7 mouse cellular contexts compared by ENCODE assay signal in genomic region chr5:9265586-9266279, GRCm38 (mm10). TPM values are rescaled to one million over a fixed set of nuclear protein-coding genes. Genes with fewer than 3 reads are reported as not detected.
DNase-seq lines count a peak whose midpoint lies in the region; ATAC-seq lines count a peak whose summit lies in the region.

Gene 9330182L06Rik (plus strand): TSS chr5:9266118.

- H3K27me3 ChIP-seq in intestine, embryonic 15.5 days (replicated peaks), result no peaks in the 10 kb centered on the region; the same call in 1 of the 2 replicates

- peaks cover 6% of the 10 kb centered on the region; the same call in 1 of the 2 replicates for H3K4me1 ChIP-seq in intestine, embryonic 15.5 days (replicated peaks)

- under 1% methylated on average over 38 of the region's 47 CpGs for WGBS in intestine, embryonic 15.5 days
- WGBS in macrophage (ENCODE audit: missing documents), result 3% methylated on average over 44 of the region's 47 CpGs

- H3K4me3 ChIP-seq in intestine, embryonic 15.5 days (replicated peaks), result peak within 1 kb of the TSS; percentile 65
- peak within 1 kb of the TSS; percentile 36 for H3K4me3 ChIP-seq in macrophage (ENCODE audit: inconsistent target)

- peak within 1 kb of the TSS; percentile 97 for H3K4me2 ChIP-seq in intestine, embryonic 15.5 days (replicated peaks)

- peak within 1 kb of the TSS; percentile 74 for H3K9ac ChIP-seq in intestine, embryonic 15.5 days

- peak; percentile 94 for ATAC-seq in intestine, embryonic 15.5 days

- intact Hi-C loops in left cerebral cortex, postnatal 10 days (cut with DNase I), result loop anchor here (5.0 kb wide), 2 partner anchors 103 to 162 kb away; partner anchors contain the start of gene Dmtf1

- H3K36me3 ChIP-seq in intestine, embryonic 15.5 days, result no peaks in the 10 kb centered on the region
- no peaks in the 10 kb centered on the region for H3K36me3 ChIP-seq in macrophage (ENCODE audit: inconsistent target)

- H3K79me2 ChIP-seq in macrophage (ENCODE audit: inconsistent target), result no peaks in the 10 kb centered on the region

- peak; percentile 33 for DNase-seq in adrenal gland, adult 8-10 months
- DNase-seq in cerebellum, adult 9-11 months, result peak; percentile 90
- DNase-seq in frontal cortex, postnatal 10 days (ENCODE audit: low spot score in 2 of 2), result peak; percentile 56 to 70
- peak; percentile 57 to 87 for DNase-seq in left cerebral cortex, postnatal 10 days (ENCODE audit: extremely low spot score in 1 of 2, low spot score in 2 of 2)
- DNase-seq in right cerebral cortex, postnatal 10 days (ENCODE audit: low spot score in 2 of 2), result peak; percentile 86 to 89

- no peaks in the 10 kb centered on the region for H3K9me3 ChIP-seq in intestine, embryonic 15.5 days

- peak within 1 kb of the TSS; percentile 23 for H3K27ac ChIP-seq in intestine, embryonic 15.5 days
- no peak within 1 kb of the TSS for H3K27ac ChIP-seq in macrophage

RNA-seq across cellular contexts. Expression of gene 9330182L06Rik, which starts in this region (rescaled TPM):
- 10 to 100 TPM; 11.8 to 19.8 (median 15.9) TPM for total RNA-seq in adrenal gland, adult 8-10 months (2022)
- polyA plus RNA-seq in intestine, embryonic 15.5 days (2015; fragmentation: Nextera tagmentation; extraction: Ambion mirVana), result 1.9 and 2.5 TPM in 2 replicates
- total RNA-seq in left cerebral cortex, postnatal 10 days (2021), result 10 to 100 TPM; 48.7 to 51.3 TPM
- 1 to 10 TPM in 3 of 26 experiments, under 1 TPM in 10, not detected in 13; 0.20 to 1.2 (median 0.41) TPM for total RNA-seq in macrophage (2018; cell fraction: chromatin; rRNA removed)
- under 1 TPM in 23 of 26 experiments, not detected in 3; 0.07 to 0.42 (median 0.17) TPM for total RNA-seq in macrophage (2018; cell fraction: cytosol; rRNA removed)
- total RNA-seq in macrophage (2018; cell fraction: nucleus; rRNA removed), result 1 to 10 TPM in 1 of 26 experiments, under 1 TPM in 21, not detected in 4; 0.10 to 4.1 (median 0.29) TPM
- polyA plus RNA-seq in macrophage (2018), result 0.21 to 0.53 TPM (median 0.40 TPM) in 3 replicates

Comparison
In these comparisons a context has a peak if more than half of its experiments do, and no peak if none do; other contexts are left out.
1. DNase-seq: peak in every context shown above with its lines; median percentile 90 in cerebellum, adult 9-11 months; 88 in right cerebral cortex, postnatal 10 days; 72 in left cerebral cortex, postnatal 10 days; 63 in frontal cortex, postnatal 10 days; 33 in adrenal gland, adult 8-10 months.